Mouse (Mus musculus): Measurements from ENCODE around the gene 2810004N23Rik. TPM values are rescaled to one million over a fixed set of nuclear protein-coding genes. Genes with fewer than 3 reads are reported as not detected.

2810004N23Rik gene
- polyA plus RNA-seq (2014; fragmentation: Illumina TruSeq; extraction: RNeasy Lipid Tissue Mini Kit (QIAGEN cat#74804); ENCODE audit: low read depth, low replicate concordance) = 19.3 TPM

DNA sequence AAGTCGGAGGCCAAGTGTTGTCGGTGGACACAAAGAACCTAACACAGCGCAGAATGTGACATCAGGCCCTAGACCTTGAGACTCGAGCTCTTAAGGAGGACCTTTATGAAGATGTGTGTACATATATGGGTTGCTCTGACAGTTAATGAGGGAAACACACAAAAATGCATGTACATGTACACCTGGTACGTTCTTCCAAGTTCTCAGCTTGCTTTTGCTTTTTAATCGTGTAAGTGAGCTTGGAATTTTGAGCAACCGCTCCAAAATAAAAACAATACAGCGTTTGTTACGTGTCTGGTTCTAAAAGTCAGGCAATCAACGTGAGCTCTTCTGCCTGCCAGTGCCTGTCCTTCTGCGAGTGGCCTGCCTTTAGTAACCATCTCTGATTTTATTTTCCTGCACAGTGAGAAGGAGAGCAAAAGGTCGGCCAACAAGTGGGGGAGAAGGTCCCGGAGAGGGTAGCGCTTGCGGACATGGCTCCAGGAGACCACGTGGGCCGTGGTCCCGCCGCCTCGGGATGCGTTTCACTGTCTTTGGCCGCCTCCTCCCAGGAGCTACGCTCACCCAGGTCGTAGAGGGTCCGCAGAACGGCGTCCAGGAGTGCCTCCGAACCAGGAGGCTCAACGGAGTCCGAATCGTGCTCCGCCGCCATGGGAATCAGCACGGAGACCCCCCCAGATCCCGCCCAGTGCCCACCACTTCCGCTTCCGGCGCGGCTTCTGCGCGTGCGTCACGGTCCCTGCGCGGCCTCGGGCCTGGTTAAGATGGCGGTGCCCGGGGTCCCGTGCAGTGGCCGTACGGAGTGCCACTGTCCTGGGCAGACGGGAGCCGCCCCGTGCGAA is at the start of gene 2810004N23Rik, which contains the start of gene Gnpat:
Gene 2810004N23Rik (minus strand): TSS at position 800 of the 842 bp plus-strand sequence.
Gene Gnpat (plus strand): TSS at position 713 of the 842 bp plus-strand sequence.

GRCm38 (mm10) chr8:124897386-124898250 is 34.7 kb upstream of the 2810004N23Rik start, which contains the start of the genes Exoc8 and Sprtn:
Gene Exoc8 (minus strand): TSS chr8:124897705.
Gene Sprtn (plus strand): TSS chr8:124897886.

GRCm38 (mm10) chr8:124792708-124793107 is 70.2 kb downstream of the 2810004N23Rik start, which contains the start of gene Trim67:
Gene Trim67 (plus strand): TSS chr8:124793092.

Other genes starting within 250 kb of the 2810004N23Rik start
- 24.7 TPM for gene 2310022B05Rik, start 199.8 kb downstream of the 2810004N23Rik start, polyA plus RNA-seq (2014; fragmentation: Illumina TruSeq; extraction: RNeasy Lipid Tissue Mini Kit (QIAGEN cat#74804); ENCODE audit: low read depth, low replicate concordance)
- gene Ttc13, start 141.1 kb downstream of the 2810004N23Rik start, polyA plus RNA-seq (2014; fragmentation: Illumina TruSeq; extraction: RNeasy Lipid Tissue Mini Kit (QIAGEN cat#74804); ENCODE audit: low read depth, low replicate concordance) = 38.5 TPM
- 9.9 TPM for gene Arv1, start 141.0 kb downstream of the 2810004N23Rik start, polyA plus RNA-seq (2014; fragmentation: Illumina TruSeq; extraction: RNeasy Lipid Tissue Mini Kit (QIAGEN cat#74804); ENCODE audit: low read depth, low replicate concordance)
- 4.6 TPM for gene Fam89a, start 111.3 kb downstream of the 2810004N23Rik start, polyA plus RNA-seq (2014; fragmentation: Illumina TruSeq; extraction: RNeasy Lipid Tissue Mini Kit (QIAGEN cat#74804); ENCODE audit: low read depth, low replicate concordance)
- 4.1 TPM for gene Trim67, start 70.0 kb downstream of the 2810004N23Rik start, polyA plus RNA-seq (2014; fragmentation: Illumina TruSeq; extraction: RNeasy Lipid Tissue Mini Kit (QIAGEN cat#74804); ENCODE audit: low read depth, low replicate concordance)
- gene Gnpat, start 87 bp downstream of the 2810004N23Rik start, polyA plus RNA-seq (2014; fragmentation: Illumina TruSeq; extraction: RNeasy Lipid Tissue Mini Kit (QIAGEN cat#74804); ENCODE audit: low read depth, low replicate concordance) = 125 TPM
- gene Exoc8, start 34.6 kb upstream of the 2810004N23Rik start, polyA plus RNA-seq (2014; fragmentation: Illumina TruSeq; extraction: RNeasy Lipid Tissue Mini Kit (QIAGEN cat#74804); ENCODE audit: low read depth, low replicate concordance) = 6.7 TPM
- gene Sprtn, start 34.8 kb upstream of the 2810004N23Rik start, polyA plus RNA-seq (2014; fragmentation: Illumina TruSeq; extraction: RNeasy Lipid Tissue Mini Kit (QIAGEN cat#74804); ENCODE audit: low read depth, low replicate concordance) = 15.6 TPM
- 30.1 TPM for gene Egln1, start 86.2 kb upstream of the 2810004N23Rik start, polyA plus RNA-seq (2014; fragmentation: Illumina TruSeq; extraction: RNeasy Lipid Tissue Mini Kit (QIAGEN cat#74804); ENCODE audit: low read depth, low replicate concordance)
- 63.0 TPM for gene Tsnax, start 149.9 kb upstream of the 2810004N23Rik start, polyA plus RNA-seq (2014; fragmentation: Illumina TruSeq; extraction: RNeasy Lipid Tissue Mini Kit (QIAGEN cat#74804); ENCODE audit: low read depth, low replicate concordance)
- 1.1 TPM for gene Disc1, start 191.1 kb upstream of the 2810004N23Rik start, polyA plus RNA-seq (2014; fragmentation: Illumina TruSeq; extraction: RNeasy Lipid Tissue Mini Kit (QIAGEN cat#74804); ENCODE audit: low read depth, low replicate concordance)